Mouse (Mus musculus) stomach, postnatal 0 days (tissue): ENCODE results near the gene Plk2.

Experiments used
- CTCF ChIP-seq: IDR thresholded peaks from 2 replicates; pipeline ENCODE4 v1.5.1; 2016; ENCODE audit warnings: antibody characterized with exemption, low read depth, mild to moderate bottlenecking, moderate library complexity
- EP300 ChIP-seq: optimal IDR thresholded peaks from 2 replicates; pipeline ENCODE3; 2016; ENCODE audit warnings: antibody characterized with exemption

DNA sequence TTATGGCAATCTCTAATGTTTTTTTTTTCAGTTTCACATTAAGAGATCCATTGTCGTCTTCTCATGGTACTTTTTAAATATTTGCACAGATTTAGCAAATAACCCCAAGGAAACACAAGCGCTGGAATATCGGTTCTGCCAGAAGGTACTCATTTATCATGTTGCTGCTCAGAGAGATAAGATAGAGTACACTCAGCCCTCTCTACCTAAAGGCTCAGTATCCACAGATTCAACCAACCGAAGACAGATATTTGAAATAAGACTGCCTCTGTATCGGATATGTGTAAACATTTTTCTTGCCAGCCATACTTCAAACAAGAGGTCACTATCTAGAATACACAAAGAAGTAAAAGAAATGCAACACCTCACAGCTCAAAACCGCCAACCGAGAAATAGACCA, 27.6 kb downstream of the Plk2 start:
- TF ChIP-seq EP300 (no peak), CTCF (no peak)
